Comparison of ENCODE assay signal across 17 mouse cellular contexts in the genomic region with DNA sequence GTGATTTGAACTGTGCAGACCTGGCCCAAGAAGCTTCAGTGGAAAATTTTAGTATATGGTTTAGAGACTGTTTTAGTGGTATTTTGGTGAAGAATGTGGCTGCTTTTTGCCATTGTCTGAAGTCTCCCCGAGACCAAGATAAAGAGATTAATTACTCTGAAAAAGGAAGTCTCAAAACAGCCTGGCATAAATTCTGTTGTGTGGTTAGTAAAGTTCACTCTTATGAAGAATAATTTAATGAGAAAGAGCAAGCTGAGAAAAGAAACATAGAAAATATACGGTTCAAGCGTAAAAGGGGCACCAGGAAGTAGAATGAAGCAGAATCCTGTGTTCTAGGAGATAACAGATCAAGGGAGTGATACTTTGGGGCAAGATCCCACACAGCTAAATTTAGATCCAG.
"Had no signal": no experiment of that assay in that cellular context is flagged by ENCODE, and none has a peak within 500 bp of the region (broad histone marks: within the 10 kb centered on the region; RNA-seq: fewer than 3 reads in every experiment).

No protein-coding gene starts in this region.

- DNase-seq: left cerebral cortex, postnatal 4 days; liver; liver, embryonic 13.5 days; liver, postnatal 0 days; lung, adult 18-20 months; lung, adult 2 months; lung, embryonic 14.5 days; lung, postnatal 10 days; lung, postnatal 14 days; lung, postnatal 36 days; lung, postnatal 4 days; midbrain, embryonic 14.5 days had no signal

- ATAC-seq: liver, embryonic 12.5 days; liver, postnatal 0 days; lung, postnatal 0 days; midbrain, embryonic 13.5 days; midbrain, embryonic 15.5 days; midbrain, embryonic 16.5 days had no signal
